Mouse (Mus musculus) hematopoietic multipotent progenitor cell, adult 10-12 weeks (in vitro differentiated cells): ENCODE data around the gene Taar4. TPM values are rescaled to one million over a fixed set of nuclear protein-coding genes. Genes with fewer than 3 reads are reported as not detected.

ENCODE experiments used
- polyA plus RNA-seq: library from polyadenylated mRNA; stranded (reverse); fragments of >175 nt; gene quantifications from 2 replicates; pipeline ENCODE4 v1.2.3, GENCODE M21; 2012; ENCODE audit warnings: low replicate concordance

Taar4 gene
- polyA plus RNA-seq: not detected in 2 replicates

DNA sequence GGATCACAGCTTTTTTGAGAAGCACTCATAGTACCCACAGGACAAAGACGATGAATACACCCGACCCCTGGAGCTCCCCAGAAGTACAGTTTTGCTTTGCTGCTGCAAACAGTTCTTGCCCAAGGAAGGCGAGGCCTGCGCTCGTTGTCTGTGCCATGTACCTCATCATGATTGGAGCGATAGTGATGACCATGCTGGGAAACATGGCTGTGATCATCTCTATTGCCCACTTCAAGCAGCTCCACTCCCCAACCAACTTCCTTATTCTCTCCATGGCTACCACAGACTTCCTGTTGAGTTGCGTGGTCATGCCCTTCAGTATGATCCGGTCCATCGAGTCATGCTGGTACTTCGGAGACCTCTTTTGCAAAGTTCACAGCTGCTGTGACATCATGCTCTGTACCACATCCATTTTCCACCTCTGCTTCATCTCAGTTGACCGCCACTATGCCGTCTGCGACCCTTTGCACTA lies at the start of gene Taar4:
Taar4 (plus strand) TSS at position 51 of the 472 bp plus-strand sequence.

GRCm38 (mm10) chr10:23920056-23920455 lies 40.2 kb upstream of the Taar4 start, which contains the start of gene Taar1:
TSS of gene Taar1 (plus strand) at chr10:23920356.

GRCm38 (mm10) chr10:23938312-23938711 lies 22.0 kb upstream of the Taar4 start, which contains the start of gene Taar2:
TSS of gene Taar2 (plus strand) at chr10:23938572.

DNA sequence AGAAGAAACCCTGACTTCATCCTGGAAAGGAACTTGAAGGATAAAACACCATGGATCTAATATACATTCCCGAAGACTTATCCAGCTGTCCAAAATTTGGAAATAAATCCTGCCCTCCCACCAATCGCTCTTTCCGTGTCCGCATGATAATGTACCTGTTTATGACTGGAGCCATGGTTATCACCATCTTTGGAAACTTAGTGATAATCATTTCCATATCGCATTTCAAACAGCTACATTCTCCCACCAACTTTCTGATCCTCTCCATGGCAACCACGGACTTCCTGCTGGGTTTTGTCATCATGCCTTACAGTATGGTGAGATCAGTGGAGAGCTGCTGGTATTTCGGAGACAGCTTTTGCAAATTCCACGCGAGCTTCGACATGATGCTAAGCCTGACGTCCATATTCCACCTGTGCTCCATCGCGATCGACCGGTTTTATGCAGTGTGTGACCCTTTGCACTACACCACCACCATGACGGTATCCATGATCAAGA lies 10.7 kb upstream of the Taar4 start, which contains the start of gene Taar3:
Taar3 (plus strand) TSS at position 51 of the 498 bp plus-strand sequence.

GRCm38 (mm10) chr10:23970656-23971165 lies 10.4 kb downstream of the Taar4 start, which contains the start of gene Taar5:
TSS of gene Taar5 (plus strand) at chr10:23970706.

DNA sequence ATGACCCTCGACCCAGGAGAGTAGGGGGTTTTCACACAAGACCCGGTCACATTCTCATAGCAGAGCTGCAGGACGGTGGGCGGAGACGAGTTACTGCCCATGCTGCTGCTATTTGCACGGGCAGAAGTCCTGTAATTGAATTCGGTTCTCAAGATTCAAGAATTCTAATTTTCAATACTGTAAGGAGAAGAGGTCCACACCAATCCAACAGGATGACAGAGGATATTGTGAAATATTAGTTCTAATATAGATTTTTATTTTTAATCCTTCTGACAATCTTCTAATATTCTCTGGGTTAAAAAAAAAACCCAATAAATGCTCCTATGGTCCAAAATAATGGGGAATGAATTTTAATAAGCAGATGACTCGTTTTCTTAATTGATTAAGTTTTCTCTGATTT lies 25.3 kb downstream of the Taar4 start, which contains the start of gene Taar6:
Taar6 (minus strand) TSS at position 101 of the 400 bp plus-strand sequence.

DNA sequence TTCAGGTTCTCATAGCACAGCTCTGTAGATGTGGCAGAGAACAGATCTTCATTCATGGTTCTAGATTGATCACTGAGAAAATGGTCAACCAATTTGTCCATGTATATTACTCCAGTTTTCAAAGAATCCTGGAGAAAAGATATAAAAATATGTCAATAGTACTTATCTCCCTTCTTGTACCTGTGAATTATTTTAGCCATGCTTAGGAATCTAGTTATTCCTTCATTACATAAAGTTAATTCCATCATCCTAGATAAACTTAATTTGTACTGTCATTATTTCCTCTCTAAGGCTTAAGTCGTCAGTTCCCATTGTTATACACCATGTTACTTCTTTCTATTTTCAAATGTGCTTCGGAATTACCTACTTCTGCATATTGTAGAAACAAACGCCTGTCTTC lies 33.1 kb downstream of the Taar4 start, which contains the start of gene Taar7a:
Taar7a (minus strand) TSS at position 101 of the 400 bp plus-strand sequence.

DNA sequence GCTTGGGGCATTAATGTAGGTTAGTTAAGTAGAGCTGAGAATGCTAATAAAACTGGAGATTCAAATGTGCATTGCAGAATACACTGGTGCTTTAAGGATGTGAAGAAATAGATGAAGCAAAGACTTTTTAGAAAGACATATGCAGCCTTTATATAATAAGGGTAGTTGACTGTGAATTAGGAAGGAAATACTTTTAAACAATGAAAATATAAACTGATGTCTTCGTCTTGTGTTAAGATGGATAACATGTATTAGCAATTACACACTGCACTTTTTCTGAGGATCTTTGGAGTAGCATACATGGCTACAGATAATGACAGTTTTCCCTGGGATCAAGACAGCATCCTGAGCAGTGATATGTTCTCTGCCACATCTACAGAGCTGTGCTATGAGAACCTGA lies 39.3 kb downstream of the Taar4 start, which contains the start of gene Taar7b:
Taar7b (plus strand) TSS at position 301 of the 400 bp plus-strand sequence.

Other genes with a start within 250 kb of the Taar4 start
- gene Rps12, start 173.2 kb upstream of the Taar4 start, polyA plus RNA-seq: 112 and 1,195 TPM in 2 replicates
- 0.29 and 1.0 TPM in 2 replicates for gene Slc18b1, start 163.5 kb upstream of the Taar4 start, polyA plus RNA-seq
- gene Vnn3, start 109.0 kb upstream of the Taar4 start, polyA plus RNA-seq: 0.17 and 0.43 TPM in 2 replicates
- gene Vnn1, start 65.8 kb upstream of the Taar4 start, polyA plus RNA-seq: not detected in 2 replicates
- not detected in 2 replicates for gene Taar1, start 40.1 kb upstream of the Taar4 start, polyA plus RNA-seq
- not detected in 2 replicates for gene Taar2, start 21.9 kb upstream of the Taar4 start, polyA plus RNA-seq
- gene Taar3, start 10.9 kb upstream of the Taar4 start, polyA plus RNA-seq: not detected in 2 replicates
- not detected in 2 replicates for gene Taar5, start 10.2 kb downstream of the Taar4 start, polyA plus RNA-seq
- gene Taar6, start 25.2 kb downstream of the Taar4 start, polyA plus RNA-seq: not detected in 2 replicates
- not detected in 2 replicates for gene Taar7a, start 33.0 kb downstream of the Taar4 start, polyA plus RNA-seq
- not detected in 2 replicates for gene Taar7b, start 39.4 kb downstream of the Taar4 start, polyA plus RNA-seq
- gene Taar7d, start 66.7 kb downstream of the Taar4 start, polyA plus RNA-seq: not detected in 2 replicates
- not detected in 2 replicates for gene Taar7e, start 77.1 kb downstream of the Taar4 start, polyA plus RNA-seq
- not detected in 2 replicates for gene Taar7f, start 89.0 kb downstream of the Taar4 start, polyA plus RNA-seq
- gene Taar8a, start 116.0 kb downstream of the Taar4 start, polyA plus RNA-seq: not detected in 2 replicates
- not detected in 2 replicates for gene Taar8b, start 131.8 kb downstream of the Taar4 start, polyA plus RNA-seq
- gene Taar8c, start 141.4 kb downstream of the Taar4 start, polyA plus RNA-seq: not detected in 2 replicates
- not detected in 2 replicates for gene Taar9, start 149.0 kb downstream of the Taar4 start, polyA plus RNA-seq
- gene Stx7, start 188.8 kb downstream of the Taar4 start, polyA plus RNA-seq: 149 and 409 TPM in 2 replicates